Mouse (Mus musculus) hindbrain, embryonic 16.5 days (tissue): Measurements from ENCODE around the gene Kif1a. TPM values are rescaled to one million over a fixed set of nuclear protein-coding genes. Genes with fewer than 3 reads are reported as not detected.

Source experiments
- ATAC-seq: fragments of 200-750 bp; cut with Nextera tagmentation; 2 replicates; pipeline ENCODE4 v1.8.0; 2017; ENCODE audit warnings: moderate TSS enrichment, moderate library complexity
- H3K27ac ChIP-seq: fragments of 300-500 bp; sonication (generic); 2 replicates; pipeline ENCODE4 v1.5.1; 2014; ENCODE audit warnings: low read depth, mild to moderate bottlenecking, control low read depth, low read length, moderate library complexity
- H3K27me3 ChIP-seq: fragments of 300-500 bp; sonication (generic); replicated peaks from 2 replicates; pipeline ENCODE4 v1.6.1; 2014; ENCODE audit warnings: low read length; ENCODE audit not compliant: control insufficient read depth, insufficient read depth
- H3K36me3 ChIP-seq: fragments of 300-500 bp; sonication (generic); 2 replicates; pipeline ENCODE4 v1.6.1; 2014; ENCODE audit warnings: mild to moderate bottlenecking, low read length, moderate library complexity, mixed read lengths; ENCODE audit not compliant: control insufficient read depth, insufficient read depth
- H3K4me1 ChIP-seq: fragments of 300-500 bp; sonication (generic); 2 replicates; pipeline ENCODE4 v1.6.1; 2014; ENCODE audit warnings: low read depth, low read length; ENCODE audit not compliant: control insufficient read depth, insufficient read depth
- H3K4me2 ChIP-seq: fragments of 300-500 bp; sonication (generic); 2 replicates; pipeline ENCODE4 v1.6.1; 2014; ENCODE audit warnings: mild to moderate bottlenecking, low read length, control low read depth, moderate library complexity
- H3K4me3 ChIP-seq: fragments of 300-500 bp; sonication (generic); 2 replicates; pipeline ENCODE4 v1.5.1; 2014; ENCODE audit warnings: mild to moderate bottlenecking, low read length, control low read depth, moderate library complexity
- H3K9ac ChIP-seq: fragments of 300-500 bp; sonication (generic); 2 replicates; pipeline ENCODE4 v1.6.1; 2014; ENCODE audit warnings: low read depth, mild to moderate bottlenecking, control low read depth, low read length, moderate library complexity
- H3K9me3 ChIP-seq: fragments of 300-500 bp; sonication (generic); 2 replicates; pipeline ENCODE4 v1.6.1; 2014; ENCODE audit warnings: mild to moderate bottlenecking, low read length, moderate library complexity; ENCODE audit not compliant: control insufficient read depth
- WGBS: fragments of 180-500 bp; shearing (Covaris S2); extraction: QIAGEN DNeasy Blood & Tissue Kit; methylation state at CpG from one replicate; pipeline ENCODE4 v1.1.7; 2014; 5-methylcytosine and 5-hydroxymethylcytosine counted together
- polyA plus RNA-seq: library from polyadenylated mRNA; unstranded; fragments of >200 nt; fragmentation: Nextera tagmentation; extraction: Ambion mirVana; gene quantifications from 2 replicates; pipeline ENCODE4 v1.2.1, GENCODE M21; 2015

The Kif1a gene
- polyA plus RNA-seq, 1 experiment from 2014 or later: 573 TPM

GRCm38 (mm10) chr1:93128710-93129349 lies 27.1 kb upstream of the Kif1a start:
- H3K4me3 ChIP-seq: no peak overlapping the region
- no peak overlapping the region for H3K4me2 ChIP-seq
- 37% methylated on average over 6 of the region's 6 CpGs for WGBS
- H3K27me3 ChIP-seq: no peaks in the 10 kb centered on the region
- H3K9ac ChIP-seq: no peak overlapping the region
- H3K27ac ChIP-seq: no peak overlapping the region
- no peaks in the 10 kb centered on the region for H3K9me3 ChIP-seq
- ATAC-seq: peak; percentile 68
- H3K36me3 ChIP-seq: no peaks in the 10 kb centered on the region
- H3K4me1 ChIP-seq: no peaks in the 10 kb centered on the region

DNA sequence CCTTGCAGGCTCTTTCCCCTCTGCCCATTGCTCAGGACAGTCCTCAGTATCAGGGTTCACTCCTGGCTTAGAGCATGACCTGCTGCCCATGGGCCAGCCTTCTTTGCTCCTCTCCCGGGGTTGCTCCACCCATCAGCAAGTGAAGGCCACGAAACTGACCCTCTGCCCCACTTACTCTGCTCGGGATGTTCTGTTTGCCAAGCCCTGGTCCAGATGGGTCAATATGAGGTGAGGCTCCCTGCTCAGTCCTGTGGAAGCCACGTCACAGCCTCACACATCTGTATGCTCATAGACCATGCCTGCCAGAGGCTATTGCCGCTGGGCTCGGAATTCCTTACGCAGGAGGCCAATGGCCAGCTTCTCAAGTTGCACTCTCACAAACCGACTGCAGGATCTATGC lies 26.5 kb upstream of the Kif1a start:
- H3K27me3 ChIP-seq: no peaks in the 10 kb centered on the region
- no peaks in the 10 kb centered on the region for H3K4me1 ChIP-seq
- H3K4me2 ChIP-seq: no peak overlapping the region
- H3K4me3 ChIP-seq: no peak overlapping the region
- no peaks in the 10 kb centered on the region for H3K9me3 ChIP-seq
- H3K27ac ChIP-seq: no peak overlapping the region
- 88% methylated on average over 8 of the region's 8 CpGs for WGBS
- ATAC-seq: no peak
- no peaks in the 10 kb centered on the region for H3K36me3 ChIP-seq
- no peak overlapping the region for H3K9ac ChIP-seq

GRCm38 (mm10) chr1:93125256-93125655 lies 23.5 kb upstream of the Kif1a start:
- Histone ChIP-seq H3K4me1 (no peaks in the 10 kb centered on the region), H3K27ac (no peak overlapping the region), H3K9ac (no peak overlapping the region), H3K27me3 (no peaks in the 10 kb centered on the region), H3K4me3 (no peak overlapping the region), H3K4me2 (no peak overlapping the region), H3K36me3 (no peaks in the 10 kb centered on the region), H3K9me3 (no peaks in the 10 kb centered on the region)
- no peak for ATAC-seq
- whole genome bisulfite sequencing: 67% methylated on average over 5 of the region's 5 CpGs

GRCm38 (mm10) chr1:93124066-93124465 lies 22.3 kb upstream of the Kif1a start:
- no peak overlapping the region for H3K4me2 ChIP-seq
- no peak overlapping the region for H3K27ac ChIP-seq
- ATAC-seq: no peak
- WGBS: 77% methylated on average over 8 of the region's 8 CpGs
- H3K4me1 ChIP-seq: no peaks in the 10 kb centered on the region
- no peak overlapping the region for H3K9ac ChIP-seq
- no peaks in the 10 kb centered on the region for H3K9me3 ChIP-seq
- no peak overlapping the region for H3K4me3 ChIP-seq
- no peaks in the 10 kb centered on the region for H3K36me3 ChIP-seq
- H3K27me3 ChIP-seq: no peaks in the 10 kb centered on the region

GRCm38 (mm10) chr1:93123179-93123854 lies 21.6 kb upstream of the Kif1a start:
- Histone ChIP-seq H3K4me1 (no peaks in the 10 kb centered on the region), H3K27me3 (no peaks in the 10 kb centered on the region), H3K36me3 (no peaks in the 10 kb centered on the region), H3K9me3 (no peaks in the 10 kb centered on the region), H3K9ac (no peak overlapping the region), H3K4me3 (no peak overlapping the region), H3K27ac (no peak overlapping the region), H3K4me2 (no peak overlapping the region)
- WGBS: 81% methylated on average over 11 of the region's 11 CpGs
- no peak for ATAC-seq

GRCm38 (mm10) chr1:93118816-93119215 lies 17.1 kb upstream of the Kif1a start:
- no peak overlapping the region for H3K4me3 ChIP-seq
- 20% methylated on average over 4 of the region's 4 CpGs for WGBS
- no peak for ATAC-seq

DNA sequence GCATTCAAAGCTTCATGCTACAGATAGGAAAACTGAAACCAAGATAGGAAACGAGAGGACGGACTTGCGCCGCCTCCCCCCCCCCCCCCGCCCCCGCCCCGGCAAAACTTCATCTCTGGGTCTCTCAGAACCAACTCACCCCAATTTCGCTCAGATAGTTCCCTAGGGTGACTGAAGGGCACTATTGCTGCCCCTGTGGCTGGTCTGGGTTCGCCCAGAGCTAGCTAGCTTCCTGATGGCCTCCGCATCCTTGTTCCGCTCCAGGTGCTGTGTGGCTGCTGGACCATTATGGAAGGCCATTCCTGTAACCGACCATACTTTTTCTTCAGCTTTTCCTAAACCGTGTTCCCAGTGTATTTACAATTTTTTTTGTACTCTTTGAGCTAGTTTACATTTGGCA lies 13.7 kb upstream of the Kif1a start:
- 15% methylated on average over 11 of the region's 13 CpGs for WGBS
- peaks cover 8% of the 10 kb centered on the region for H3K4me1 ChIP-seq
- H3K4me2 ChIP-seq: peak overlapping the region; percentile 81
- peak overlapping the region; percentile 67 for H3K9ac ChIP-seq
- no peaks in the 10 kb centered on the region for H3K27me3 ChIP-seq
- H3K27ac ChIP-seq: peak overlapping the region; percentile 60
- H3K36me3 ChIP-seq: no peaks in the 10 kb centered on the region
- H3K4me3 ChIP-seq: peak overlapping the region; percentile 43
- no peaks in the 10 kb centered on the region; the same call in 1 of the 2 replicates for H3K9me3 ChIP-seq
- peak; percentile 66 for ATAC-seq

More at GRCm38 (mm10) chr1:93118816-93119215, 17.1 kb upstream of the Kif1a start:
- H3K4me2 ChIP-seq: no peak overlapping the region
- no peak overlapping the region for H3K27ac ChIP-seq
- no peaks in the 10 kb centered on the region for H3K36me3 ChIP-seq
- H3K9ac ChIP-seq: no peak overlapping the region
- no peaks in the 10 kb centered on the region for H3K9me3 ChIP-seq
- no peaks in the 10 kb centered on the region for H3K27me3 ChIP-seq
- peaks cover 8% of the 10 kb centered on the region for H3K4me1 ChIP-seq

DNA sequence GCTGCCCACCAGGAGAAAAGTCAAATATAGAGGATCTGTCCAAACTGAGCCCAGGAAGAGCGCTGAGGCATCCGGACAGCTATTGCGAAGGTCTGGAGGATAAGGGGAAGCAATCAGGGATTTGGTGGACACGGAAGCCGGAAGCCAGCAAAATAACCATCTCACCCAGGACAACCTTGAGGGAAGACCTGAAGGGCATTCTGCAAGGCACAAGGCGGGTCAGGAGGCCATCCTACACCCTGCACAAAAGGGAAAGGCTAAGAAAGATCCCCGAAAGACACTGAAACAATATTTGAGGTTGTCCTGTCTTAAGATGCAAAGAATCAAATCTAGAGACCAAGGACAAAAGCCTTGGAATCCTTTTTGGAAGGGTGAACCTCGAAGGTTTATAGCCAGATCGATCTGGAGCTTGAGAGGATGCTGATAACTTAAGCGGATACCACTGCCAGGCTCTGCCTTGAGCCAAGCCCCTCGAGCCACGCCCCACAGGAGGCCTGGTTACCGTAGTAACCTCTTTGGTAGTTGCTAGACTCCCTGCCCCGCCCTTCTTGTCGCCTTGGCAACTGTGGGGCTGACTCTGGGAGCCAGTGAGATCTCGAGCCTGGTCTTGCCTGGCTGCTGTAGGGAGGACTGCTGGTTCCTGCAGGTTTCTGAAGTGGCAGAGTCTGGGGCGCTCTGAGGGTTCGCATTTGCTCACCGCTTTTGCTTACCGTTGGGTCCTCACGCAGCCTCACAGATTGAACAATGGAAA lies 13.1 kb upstream of the Kif1a start:
- H3K27me3 ChIP-seq: no peaks in the 10 kb centered on the region
- peaks cover 8% of the 10 kb centered on the region for H3K4me1 ChIP-seq
- 21% methylated on average over 21 of the region's 21 CpGs for whole genome bisulfite sequencing
- H3K4me3 ChIP-seq: peak overlapping the region; percentile 43
- peak; percentile 99 for ATAC-seq
- peak overlapping the region; percentile 81 for H3K4me2 ChIP-seq
- peak overlapping the region; percentile 60 for H3K27ac ChIP-seq
- peak overlapping the region; percentile 67 for H3K9ac ChIP-seq
- no peaks in the 10 kb centered on the region; the same call in 1 of the 2 replicates for H3K9me3 ChIP-seq
- H3K36me3 ChIP-seq: no peaks in the 10 kb centered on the region

- H3K4me1 ChIP-seq: peaks cover 25% of the 10 kb centered on the region
- H3K27ac ChIP-seq: peak overlapping the region; percentile 83
- H3K4me2 ChIP-seq: peak overlapping the region; percentile 91
- no peak overlapping the region; the same call in 1 of the 2 replicates for H3K4me3 ChIP-seq
- no peaks in the 10 kb centered on the region for H3K36me3 ChIP-seq
- ATAC-seq: no peak
- WGBS: 72% methylated on average over 7 of the region's 7 CpGs
- no peaks in the 10 kb centered on the region for H3K27me3 ChIP-seq
- no peaks in the 10 kb centered on the region for H3K9me3 ChIP-seq
- no peak overlapping the region; the same call in 1 of the 2 replicates for H3K9ac ChIP-seq
Observed at GRCm38 (mm10) chr1:93102700-93103099, 949 bp upstream of the Kif1a start.
